Mouse (Mus musculus) heart, postnatal 0 days (tissue): ENCODE measurements around the gene Ugt1a6b.
"Not testable (repeated sequence)": the region's sequence is repeated elsewhere in the genome, so short reads cannot be mapped to it uniquely, and the experiment has no call there.

Experiments used
- CTCF ChIP-seq: IDR thresholded peaks from 2 replicates; pipeline ENCODE4 v1.5.1; 2016; ENCODE audit warnings: antibody characterized with exemption, control low read depth, low read depth
- EP300 ChIP-seq: IDR thresholded peaks from 2 replicates; pipeline ENCODE4 v1.6.1; 2016; ENCODE audit warnings: antibody characterized with exemption, low read depth

- not testable (repeated sequence) for TF ChIP-seq CTCF, EP300
Measured at GRCm38 (mm10) chr1:88140492-88140891, 37.4 kb downstream of the Ugt1a6b start.
